Mouse (Mus musculus) heart, adult 2 months (tissue): ENCODE measurements at regions not wholly inside any gene's neighbourhood (a gene's known extent, or its start where the extent isn't known, plus 50 kb on each side); places are given as distances from the start of the nearest gene placed in this dataset.

ENCODE experiments used
- CTCF ChIP-seq: fragments of 200-600 bp; IDR thresholded peaks from 2 replicates; pipeline ENCODE4 v1.8.1; 2022; ENCODE audit warnings: antibody characterized with exemption, mild to moderate bottlenecking, moderate library complexity
- POLR2A ChIP-seq: fragments of 200-500 bp; IDR thresholded peaks from 2 replicates; pipeline ENCODE4 v1.6.1; 2011; ENCODE audit warnings: mild to moderate bottlenecking, low read depth, low read length, control low read depth; ENCODE audit not compliant: insufficient read depth

GRCm38 (mm10) chr5:55294781-55295180 is 1296.5 kb downstream of the Stim2 start:
- TF ChIP-seq POLR2A = no peak
- TF ChIP-seq CTCF = no peak
